Mouse (Mus musculus) embryonic facial prominence, embryonic 12.5 days (tissue): ENCODE data around the gene Traf3. TPM values are rescaled to one million over a fixed set of nuclear protein-coding genes. Genes with fewer than 3 reads are reported as not detected.

Experiments used
- ATAC-seq: fragments of 200-750 bp; cut with Nextera tagmentation; 2 replicates; pipeline ENCODE4 v1.8.0; 2017; ENCODE audit not compliant: insufficient number of reproducible peaks, insufficient read depth, low FRiP score, low TSS enrichment
- H3K27ac ChIP-seq: fragments of 300-500 bp; sonication (generic); 2 replicates; pipeline ENCODE4 v1.5.1; 2016; ENCODE audit warnings: mild to moderate bottlenecking
- H3K27me3 ChIP-seq: fragments of 300-500 bp; sonication (generic); 2 replicates; pipeline ENCODE4 v1.6.1; 2016; ENCODE audit warnings: mild to moderate bottlenecking, moderate library complexity
- H3K36me3 ChIP-seq: fragments of 300-500 bp; sonication (generic); 2 replicates; pipeline ENCODE4 v1.6.1; 2016; ENCODE audit warnings: mild to moderate bottlenecking
- H3K4me1 ChIP-seq: fragments of 300-500 bp; sonication (generic); 2 replicates; pipeline ENCODE4 v1.6.1; 2016
- H3K4me2 ChIP-seq: fragments of 300-500 bp; sonication (generic); replicated peaks from 2 replicates; pipeline ENCODE4 v1.6.1; 2016; ENCODE audit warnings: mild to moderate bottlenecking, moderate library complexity
- H3K4me3 ChIP-seq: fragments of 300-500 bp; sonication (generic); 2 replicates; pipeline ENCODE4 v1.5.1; 2016; ENCODE audit warnings: mild to moderate bottlenecking
- H3K9ac ChIP-seq: fragments of 300-500 bp; sonication (generic); 2 replicates; pipeline ENCODE4 v1.6.1; 2016; ENCODE audit warnings: mild to moderate bottlenecking, moderate library complexity
- H3K9me3 ChIP-seq: fragments of 300-500 bp; sonication (generic); 2 replicates; pipeline ENCODE4 v1.6.1; 2016; ENCODE audit warnings: mild to moderate bottlenecking, moderate library complexity
- WGBS: fragments of 180-500 bp; shearing (Covaris S2); methylation state at CpG from one replicate; pipeline ENCODE4 v1.1.7; 2016; 5-methylcytosine and 5-hydroxymethylcytosine counted together
- polyA plus RNA-seq: library from polyadenylated mRNA; unstranded; fragments of >200 nt; fragmentation: Nextera tagmentation; extraction: Ambion mirVana; gene quantifications from 2 replicates; pipeline ENCODE4 v1.2.1, GENCODE M21; 2016

Traf3 gene
- polyA plus RNA-seq, 1 experiment from 2014 or later = 15.8 TPM

- H3K9me3 ChIP-seq = no peaks in the 10 kb centered on the region
- H3K27me3 ChIP-seq = no peaks in the 10 kb centered on the region
- H3K27ac ChIP-seq = no peak overlapping the region
- H3K4me1 ChIP-seq = no peaks in the 10 kb centered on the region
- H3K4me3 ChIP-seq = no peak overlapping the region
- H3K36me3 ChIP-seq = peaks cover 92% of the 10 kb centered on the region
- ATAC-seq = no peak
- 94% methylated on average over 27 of the region's 27 CpGs for WGBS
- H3K9ac ChIP-seq = no peak overlapping the region
- H3K4me2 ChIP-seq = no peak overlapping the region
These were observed 135.3 kb downstream of the Traf3 start for GRCm38 (mm10) chr12:111301322-111302017.

- no peak overlapping the region for H3K9ac ChIP-seq
- H3K4me2 ChIP-seq = no peak overlapping the region
- WGBS = 94% methylated on average over 14 of the region's 14 CpGs
- H3K4me1 ChIP-seq = no peaks in the 10 kb centered on the region
- H3K27ac ChIP-seq = no peak overlapping the region
- H3K36me3 ChIP-seq = peaks cover 92% of the 10 kb centered on the region
- no peak for ATAC-seq
- no peak overlapping the region for H3K4me3 ChIP-seq
- no peaks in the 10 kb centered on the region for H3K27me3 ChIP-seq
- no peaks in the 10 kb centered on the region for H3K9me3 ChIP-seq
These were observed 135.8 kb downstream of the Traf3 start for GRCm38 (mm10) chr12:111302018-111302345.

GRCm38 (mm10) chr12:111303702-111304337 lies 137.7 kb downstream of the Traf3 start:
- Histone ChIP-seq H3K9me3 (no peaks in the 10 kb centered on the region), H3K36me3 (peaks cover 91% of the 10 kb centered on the region), H3K9ac (no peak overlapping the region), H3K27ac (no peak overlapping the region), H3K4me2 (no peak overlapping the region), H3K4me3 (no peak overlapping the region), H3K27me3 (no peaks in the 10 kb centered on the region), H3K4me1 (no peaks in the 10 kb centered on the region)
- no peak for ATAC-seq
- 92% methylated on average over 8 of the region's 8 CpGs for WGBS

GRCm38 (mm10) chr12:111306821-111307220 lies 140.7 kb downstream of the Traf3 start:
- WGBS = 86% methylated on average over 8 of the region's 8 CpGs
- no peaks in the 10 kb centered on the region for H3K9me3 ChIP-seq
- H3K27ac ChIP-seq = no peak overlapping the region
- H3K4me3 ChIP-seq = no peak overlapping the region
- H3K36me3 ChIP-seq = peaks cover 95% of the 10 kb centered on the region
- no peak for ATAC-seq
- no peak overlapping the region for H3K4me2 ChIP-seq
- H3K9ac ChIP-seq = no peak overlapping the region
- no peaks in the 10 kb centered on the region for H3K27me3 ChIP-seq
- no peaks in the 10 kb centered on the region for H3K4me1 ChIP-seq

GRCm38 (mm10) chr12:111309256-111309655 lies 143.1 kb downstream of the Traf3 start:
- H3K4me3 ChIP-seq = no peak overlapping the region
- ATAC-seq = no peak
- no peaks in the 10 kb centered on the region for H3K27me3 ChIP-seq
- H3K4me2 ChIP-seq = no peak overlapping the region
- 90% methylated on average over 12 of the region's 12 CpGs for WGBS
- H3K9ac ChIP-seq = no peak overlapping the region
- no peak overlapping the region for H3K27ac ChIP-seq
- H3K9me3 ChIP-seq = no peaks in the 10 kb centered on the region
- H3K36me3 ChIP-seq = peaks cover 96% of the 10 kb centered on the region
- H3K4me1 ChIP-seq = no peaks in the 10 kb centered on the region

- Histone ChIP-seq H3K36me3 (peaks cover 94% of the 10 kb centered on the region), H3K4me2 (no peak overlapping the region), H3K27ac (no peak overlapping the region), H3K9me3 (no peaks in the 10 kb centered on the region), H3K4me3 (no peak overlapping the region), H3K27me3 (no peaks in the 10 kb centered on the region), H3K4me1 (no peaks in the 10 kb centered on the region), H3K9ac (no peak overlapping the region)
- WGBS = 87% methylated on average over 14 of the region's 14 CpGs
- no peak for ATAC-seq
These were observed 143.8 kb downstream of the Traf3 start for GRCm38 (mm10) chr12:111309931-111310330.

- no peak overlapping the region for H3K4me3 ChIP-seq
- WGBS = 90% methylated on average over 10 of the region's 10 CpGs
- peaks cover 94% of the 10 kb centered on the region for H3K36me3 ChIP-seq
- H3K4me1 ChIP-seq = no peaks in the 10 kb centered on the region
- ATAC-seq = no peak
- no peak overlapping the region for H3K4me2 ChIP-seq
- no peaks in the 10 kb centered on the region for H3K27me3 ChIP-seq
- H3K27ac ChIP-seq = no peak overlapping the region
- no peak overlapping the region for H3K9ac ChIP-seq
- H3K9me3 ChIP-seq = no peaks in the 10 kb centered on the region
These were observed 145.6 kb downstream of the Traf3 start for GRCm38 (mm10) chr12:111311775-111312174.

GRCm38 (mm10) chr12:111314273-111314672 lies 148.1 kb downstream of the Traf3 start:
- Histone ChIP-seq H3K9ac (no peak overlapping the region), H3K4me1 (no peaks in the 10 kb centered on the region), H3K9me3 (no peaks in the 10 kb centered on the region), H3K36me3 (peaks cover 97% of the 10 kb centered on the region), H3K4me3 (no peak overlapping the region), H3K27ac (no peak overlapping the region), H3K27me3 (no peaks in the 10 kb centered on the region), H3K4me2 (no peak overlapping the region)
- ATAC-seq = no peak
- 93% methylated on average over 7 of the region's 7 CpGs for WGBS

Other genes starting within 250 kb of the Traf3 start
- 16.0 and 17.5 TPM in 2 replicates for gene Ankrd9, start 187.3 kb upstream of the Traf3 start, polyA plus RNA-seq
- gene Rcor1, start 127.0 kb upstream of the Traf3 start, polyA plus RNA-seq = 13.0 TPM in 2 replicates
- gene 4930595D18Rik, start 18.1 kb downstream of the Traf3 start, polyA plus RNA-seq = not detected in 2 replicates
- gene Amn, start 104.7 kb downstream of the Traf3 start, polyA plus RNA-seq = 0.38 and 0.52 TPM in 2 replicates
- 35.0 and 41.8 TPM in 2 replicates for gene Cdc42bpb, start 211.3 kb downstream of the Traf3 start, polyA plus RNA-seq
- gene Lbhd2, start 240.4 kb downstream of the Traf3 start, polyA plus RNA-seq = 0.60 and 1.2 TPM in 2 replicates